Comparison of ENCODE assay signal across 8 mouse cellular contexts in the genomic region with DNA sequence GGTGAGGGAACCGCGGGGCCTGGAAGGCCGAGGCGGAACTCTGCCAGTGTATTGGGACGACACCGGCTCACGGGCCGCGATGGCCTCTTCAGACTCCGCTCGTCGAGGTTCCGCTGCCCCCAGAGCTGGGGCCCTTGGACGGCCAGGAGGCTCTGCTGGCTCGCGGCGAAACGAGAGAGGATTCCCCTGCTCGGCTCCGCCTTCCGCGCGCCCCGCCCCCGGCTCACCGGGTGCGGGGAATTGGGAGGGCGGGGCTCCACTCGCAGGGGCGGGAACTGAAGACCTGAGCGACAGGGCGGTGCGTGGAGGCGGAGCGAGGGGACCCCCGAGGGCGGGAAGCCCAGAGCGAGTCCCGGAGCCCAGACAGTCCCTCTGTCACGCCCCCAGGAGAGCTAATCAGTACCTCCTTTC. TPM values are rescaled to one million over a fixed set of nuclear protein-coding genes. Genes with fewer than 3 reads are reported as not detected.
DNase-seq lines count a peak whose midpoint lies in the region; ATAC-seq lines count a peak whose summit lies in the region.

A gene (minus strand): TSS at position 154 of the 411 bp plus-strand sequence.

- peaks cover 28% of the 10 kb centered on the region for H3K27me3 ChIP-seq in megakaryocyte, embryonic 14.5 days (replicated peaks)

- H3K4me3 ChIP-seq in megakaryocyte, embryonic 14.5 days (replicated peaks): peak within 1 kb of the TSS; percentile 99

- DNase-seq in ZHBTc4 (ENCODE audit: low read depth, low spot score): peak; percentile 94
- peak; percentile 81 for DNase-seq in gastrocnemius, postnatal 14 days
- peak; percentile 91 for DNase-seq in induced T-regulatory cell, adult 2 months (ENCODE audit: low read depth)
- DNase-seq in left cerebral cortex, adult 9 months (ENCODE audit: low spot score in 2 of 2): peak; percentile 45 to 81
- DNase-seq in right cerebral cortex, postnatal 25 days: peak; percentile 88
- peak; percentile 92 for DNase-seq in yolk sac, embryonic 10.5 days (ENCODE audit: low spot score)

- peak; percentile 92 for ATAC-seq in common myeloid progenitor, adult 5-6 weeks (replicated peaks; ENCODE audit: low read depth, poor library complexity, severe bottlenecking)

- H3K36me3 ChIP-seq in megakaryocyte, embryonic 14.5 days (replicated peaks; ENCODE audit: low read length): peaks cover 11% of the 10 kb centered on the region

- peaks cover 69% of the 10 kb centered on the region for H3K4me1 ChIP-seq in megakaryocyte, embryonic 14.5 days

- intact Hi-C loops in gastrocnemius, postnatal 14 days (cut with DNase I; ENCODE audit: low total_unique reads): no loop called here

- H3K9me3 ChIP-seq in megakaryocyte, embryonic 14.5 days: no peaks in the 10 kb centered on the region

RNA-seq across cellular contexts. Expression of the gene that starts here (rescaled TPM):
- 1.6 and 1.8 TPM in 2 replicates for total RNA-seq in common myeloid progenitor, adult 5-6 weeks (2017)
- 1 to 10 TPM; 3.1 to 5.2 TPM for total RNA-seq in gastrocnemius, postnatal 14 days (2021)
- 337 and 1,592 TPM in 2 replicates for polyA plus RNA-seq in megakaryocyte, embryonic 14.5 days (2012; ENCODE audit: insufficient read depth, low replicate concordance)

Comparison
In these comparisons a context has a peak if more than half of its experiments do, and no peak if none do; other contexts are left out.
1. Peak in every context shown above with its lines: DNase-seq, ATAC-seq and H3K4me3 ChIP-seq.